Comparison of ENCODE assay signal across 12 mouse cellular contexts in genomic region chr8:124080467-124081326, GRCm38 (mm10). TPM values are rescaled to one million over a fixed set of nuclear protein-coding genes. Genes with fewer than 3 reads are reported as not detected.
A peak's percentile ranks its signal among the peaks of the same experiment; 100 is the strongest.
DNase-seq lines count a peak whose midpoint lies in the region; ATAC-seq lines count a peak whose summit lies in the region.
"Had no signal": no experiment of that assay in that cellular context is flagged by ENCODE, and none has a peak within 500 bp of the region (broad histone marks: within the 10 kb centered on the region; RNA-seq: fewer than 3 reads in every experiment).

No protein-coding gene starts in this region.

- intact Hi-C loops in left cerebral cortex, postnatal 10 days (cut with DNase I) = no loop called here

- WGBS in neural tube, embryonic 15.5 days = 77% methylated on average over 21 of the region's 21 CpGs

- H3K27ac ChIP-seq in neural tube, embryonic 15.5 days (replicated peaks) = peak overlapping the region; percentile 23
- H3K27ac ChIP-seq: liver, embryonic 13.5 days had no signal

- no peaks in the 10 kb centered on the region for H3K27me3 ChIP-seq in neural tube, embryonic 15.5 days (replicated peaks)
- H3K27me3 ChIP-seq: liver, embryonic 13.5 days had no signal

- no peaks in the 10 kb centered on the region for H3K9me3 ChIP-seq in neural tube, embryonic 15.5 days (replicated peaks)
- H3K9me3 ChIP-seq: liver, embryonic 13.5 days had no signal

- no peaks in the 10 kb centered on the region for H3K36me3 ChIP-seq in neural tube, embryonic 15.5 days
- H3K36me3 ChIP-seq: liver, embryonic 13.5 days had no signal

- H3K9ac ChIP-seq in neural tube, embryonic 15.5 days (replicated peaks) = no peak overlapping the region
- H3K9ac ChIP-seq: forebrain, postnatal 0 days; liver, embryonic 13.5 days had no signal

- ATAC-seq in neural tube, embryonic 15.5 days (ENCODE audit: low FRiP score) = no peak
- ATAC-seq: forebrain, postnatal 0 days had no signal

- no peak overlapping the region for H3K4me3 ChIP-seq in neural tube, embryonic 15.5 days (replicated peaks)
- H3K4me3 ChIP-seq: liver, embryonic 13.5 days had no signal

- peaks cover 15% of the 10 kb centered on the region; the same call in 1 of the 2 replicates for H3K4me1 ChIP-seq in neural tube, embryonic 15.5 days

- peak; percentile 16 for DNase-seq in adrenal gland, adult 2 months
- DNase-seq in adrenal gland, postnatal 4 days (ENCODE audit: low spot score in 2 of 2) = no peak
- DNase-seq in left cerebral cortex, adult 18-20 months (ENCODE audit: low spot score in 2 of 2) = peak; percentile 23 to 36
- no peak for DNase-seq in left cerebral cortex, postnatal 10 days (ENCODE audit: extremely low spot score in 1 of 2, low spot score in 2 of 2)
- DNase-seq in right cerebral cortex, postnatal 25 days = peak; percentile 23
- DNase-seq in right cerebral cortex, postnatal 10 days (ENCODE audit: low spot score in 2 of 2) = no peak
- DNase-seq in kidney, postnatal 4 days = no peak
- DNase-seq: cerebellum, adult 8-10 months; forebrain, postnatal 0 days; kidney, adult 2 months; liver, embryonic 13.5 days had no signal

- H3K4me2 ChIP-seq in neural tube, embryonic 15.5 days = no peak overlapping the region
- H3K4me2 ChIP-seq: liver, embryonic 13.5 days had no signal

RNA-seq across cellular contexts. Expression of gene Urb2, which starts 59.4 kb away (rescaled TPM):
- 10 to 100 TPM; 10.6 to 12.7 TPM for total RNA-seq in adrenal gland, adult 2 months (2021)
- 2.2 and 3.4 TPM in 2 replicates for polyA plus RNA-seq in adrenal gland, adult 2 months (2012; rRNA removed)
- 10 to 100 TPM; 14.1 to 14.3 TPM for total RNA-seq in adrenal gland, postnatal 4 days (2021)
- total RNA-seq in left cerebral cortex, adult 18-20 months (2021) = 10 to 100 TPM; 12.1 to 12.9 TPM
- total RNA-seq in left cerebral cortex, postnatal 10 days (2021) = 10 to 100 TPM; 11.3 to 11.5 TPM
- 3.1 and 4.6 TPM in 2 replicates for polyA plus RNA-seq in neural tube, embryonic 15.5 days (2015; fragmentation: Nextera tagmentation; extraction: Ambion mirVana)

RNA-seq across cellular contexts. Expression of gene Taf5l, which starts 59.5 kb away (rescaled TPM):
- 10 to 100 TPM; 21.3 to 24.1 TPM for total RNA-seq in adrenal gland, adult 2 months (2021)
- polyA plus RNA-seq in adrenal gland, adult 2 months (2012; rRNA removed) = 18.7 and 22.7 TPM in 2 replicates
- total RNA-seq in adrenal gland, postnatal 4 days (2021) = 10 to 100 TPM; 33.7 to 34.4 TPM
- total RNA-seq in left cerebral cortex, adult 18-20 months (2021) = 10 to 100 TPM; 21.2 to 23.9 TPM
- 10 to 100 TPM; 23.7 to 25.2 TPM for total RNA-seq in left cerebral cortex, postnatal 10 days (2021)
- 21.5 and 27.4 TPM in 2 replicates for polyA plus RNA-seq in neural tube, embryonic 15.5 days (2015; fragmentation: Nextera tagmentation; extraction: Ambion mirVana)

Comparison
In these comparisons a context has a peak if more than half of its experiments do, and no peak if none do; other contexts are left out.
1. DNase-seq: peak in adrenal gland, adult 2 months (single experiment), left cerebral cortex, adult 18-20 months (2 of 2) and right cerebral cortex, postnatal 25 days (single experiment); none in adrenal gland, postnatal 4 days (0 of 2), left cerebral cortex, postnatal 10 days (0 of 2), right cerebral cortex, postnatal 10 days (0 of 2) and kidney, postnatal 4 days (0 of 2).